Mouse (Mus musculus) Patski (cell line): ENCODE results near the gene Mettl7a2. TPM values are rescaled to one million over a fixed set of nuclear protein-coding genes. Genes with fewer than 3 reads are reported as not detected.
A peak's percentile ranks its signal among the peaks of the same experiment; 100 is the strongest.

Experiments
- ATAC-seq: fragments of 100-300 bp; one replicate; pipeline ENCODE4 v1.8.0; 2021
- CTCF ChIA-PET: fragments of 350-600 bp; sonication (Branson Sonifier 250); formaldehyde crosslinking; loops from one replicate; lab custom pipeline; 2022; ENCODE audit warnings: inconsistent platforms; lab: Charles Lee
- POLR2A ChIA-PET: fragments of 350-600 bp; sonication (Branson Sonifier 250); formaldehyde crosslinking; loops from one replicate; lab custom pipeline; 2022; ENCODE audit warnings: antibody characterized with exemption, inconsistent platforms; lab: Charles Lee
- DNase-seq: peaks from one replicate; pipeline ENCODE4 v3.0.0-alpha.2; 2011; ENCODE audit warnings: low read depth, low spot score
- H3K27me3 ChIP-seq: fragments of 371-371 bp; one replicate; pipeline ENCODE4 v1.5.1; 2021
- CTCF ChIP-seq: fragments of 100-300 bp; IDR thresholded peaks from one replicate; pipeline ENCODE4 v1.5.1; 2021
- in situ Hi-C: fragments of 300-500 bp; cut with MboI; formaldehyde crosslinking; loops from 3 replicates; pipeline ENCODE4 v1.11.1; 2018; ENCODE audit warnings: low pct_unique_long_range_greater_than_20kb, mixed read lengths
- polyA plus RNA-seq: library from polyadenylated mRNA; unstranded; gene quantifications from one replicate; pipeline ENCODE4 v1.2.3, GENCODE M21; 2021

Gene Mettl7a2
- polyA plus RNA-seq, 1 experiment from 2014 or later: 4.1 TPM

- POLR2A ChIA-PET: no interaction called here
- CTCF ChIA-PET: interaction anchor here (1.2 kb wide), 1 partner anchor 11 kb away, joined by 3 read pairs; the partner anchor contains the start of gene Gm5475
- H3K27me3 ChIP-seq: no peaks in the 10 kb centered on the region
- ATAC-seq: peak; percentile 21
- no peak for TF ChIP-seq CTCF
- in situ Hi-C loops: no loop called here
- no peak for DNase-seq
Observed at GRCm38 (mm10) chr15:100410918-100411672, 58.1 kb downstream of the Mettl7a2 start.

Other genes starting within 250 kb of the Mettl7a2 start
- gene Atf1, start 125.4 kb upstream of the Mettl7a2 start, polyA plus RNA-seq: 61.2 TPM
- not detected for gene Tmprss12, start 72.4 kb upstream of the Mettl7a2 start, polyA plus RNA-seq
- 567 TPM for gene Mettl7a1, start 49.1 kb upstream of the Mettl7a2 start, polyA plus RNA-seq
- gene Mettl7a3, start 18.3 kb upstream of the Mettl7a2 start, polyA plus RNA-seq: 88.9 TPM
- gene Methig1, start 51 bp upstream of the Mettl7a2 start, polyA plus RNA-seq: 0.51 TPM
- gene Higd1c, start 11.3 kb downstream of the Mettl7a2 start, polyA plus RNA-seq: not detected
- gene Gm5475, start 68.9 kb downstream of the Mettl7a2 start, polyA plus RNA-seq: 0.55 TPM
- 78.4 TPM for gene Slc11a2, start 71.9 kb downstream of the Mettl7a2 start, polyA plus RNA-seq
- 52.3 TPM for gene Letmd1, start 115.8 kb downstream of the Mettl7a2 start, polyA plus RNA-seq
- gene Csrnp2, start 142.3 kb downstream of the Mettl7a2 start, polyA plus RNA-seq: 13.7 TPM
- 35.2 TPM for gene Tfcp2, start 198.8 kb downstream of the Mettl7a2 start, polyA plus RNA-seq
- gene Pou6f1, start 246.8 kb downstream of the Mettl7a2 start, polyA plus RNA-seq: 54.5 TPM